Mouse (Mus musculus) limb, embryonic 11.5 days (tissue): Measurements from ENCODE around the gene Apip. TPM values are rescaled to one million over a fixed set of nuclear protein-coding genes. Genes with fewer than 3 reads are reported as not detected.

Experiments used
- ATAC-seq: fragments of 200-750 bp; cut with Nextera tagmentation; 2 replicates; pipeline ENCODE4 v1.8.0; 2017; ENCODE audit warnings: low read depth; ENCODE audit not compliant: insufficient number of reproducible peaks, low FRiP score, low TSS enrichment
- DNase-seq: peaks from one replicate; pipeline ENCODE4 v3.0.0-alpha.2; 2015; ENCODE audit warnings: low spot score
- H3K27ac ChIP-seq: fragments of 300-500 bp; sonication (generic); replicated peaks from 2 replicates; pipeline ENCODE4 v1.5.1; 2014; ENCODE audit warnings: low read depth, mild to moderate bottlenecking, low read length
- H3K27me3 ChIP-seq: fragments of 300-500 bp; sonication (generic); 2 replicates; pipeline ENCODE4 v1.6.1; 2014; ENCODE audit warnings: mild to moderate bottlenecking, low read length, mixed read lengths; ENCODE audit not compliant: control insufficient read depth, insufficient read depth
- H3K36me3 ChIP-seq: fragments of 300-500 bp; sonication (generic); 2 replicates; pipeline ENCODE4 v1.6.1; 2014; ENCODE audit warnings: mild to moderate bottlenecking, low read length, moderate library complexity, mixed read lengths; ENCODE audit not compliant: control insufficient read depth, insufficient read depth
- H3K4me1 ChIP-seq: fragments of 300-500 bp; sonication (generic); 2 replicates; pipeline ENCODE4 v1.6.1; 2014; ENCODE audit warnings: low read length, mixed read lengths; ENCODE audit not compliant: control insufficient read depth, insufficient read depth
- H3K4me2 ChIP-seq: fragments of 300-500 bp; sonication (generic); 2 replicates; pipeline ENCODE4 v1.6.1; 2014; ENCODE audit warnings: low read depth, mild to moderate bottlenecking, moderate library complexity; ENCODE audit not compliant: severe bottlenecking
- H3K4me3 ChIP-seq: fragments of 300-500 bp; sonication (generic); 2 replicates; pipeline ENCODE4 v1.5.1; 2014; ENCODE audit warnings: low read depth, low read length
- H3K9ac ChIP-seq: fragments of 300-500 bp; sonication (generic); 2 replicates; pipeline ENCODE4 v1.6.1; 2014; ENCODE audit warnings: mild to moderate bottlenecking, low read length
- H3K9me3 ChIP-seq: fragments of 300-500 bp; sonication (generic); 2 replicates; pipeline ENCODE4 v1.6.1; 2016; ENCODE audit warnings: low read length; ENCODE audit not compliant: control insufficient read depth
- WGBS: fragments of 180-500 bp; shearing (Covaris S2); extraction: QIAGEN DNeasy Blood & Tissue Kit; methylation state at CpG from one replicate; pipeline ENCODE4 v1.1.7; 2014; 5-methylcytosine and 5-hydroxymethylcytosine counted together
- polyA plus RNA-seq: library from polyadenylated mRNA; unstranded; fragments of >200 nt; fragmentation: Nextera tagmentation; extraction: Ambion mirVana; gene quantifications from 2 replicates; pipeline ENCODE4 v1.2.1, GENCODE M21; 2014

Gene Apip
- polyA plus RNA-seq, 1 experiment from 2014 or later: 78.4 TPM

DNA sequence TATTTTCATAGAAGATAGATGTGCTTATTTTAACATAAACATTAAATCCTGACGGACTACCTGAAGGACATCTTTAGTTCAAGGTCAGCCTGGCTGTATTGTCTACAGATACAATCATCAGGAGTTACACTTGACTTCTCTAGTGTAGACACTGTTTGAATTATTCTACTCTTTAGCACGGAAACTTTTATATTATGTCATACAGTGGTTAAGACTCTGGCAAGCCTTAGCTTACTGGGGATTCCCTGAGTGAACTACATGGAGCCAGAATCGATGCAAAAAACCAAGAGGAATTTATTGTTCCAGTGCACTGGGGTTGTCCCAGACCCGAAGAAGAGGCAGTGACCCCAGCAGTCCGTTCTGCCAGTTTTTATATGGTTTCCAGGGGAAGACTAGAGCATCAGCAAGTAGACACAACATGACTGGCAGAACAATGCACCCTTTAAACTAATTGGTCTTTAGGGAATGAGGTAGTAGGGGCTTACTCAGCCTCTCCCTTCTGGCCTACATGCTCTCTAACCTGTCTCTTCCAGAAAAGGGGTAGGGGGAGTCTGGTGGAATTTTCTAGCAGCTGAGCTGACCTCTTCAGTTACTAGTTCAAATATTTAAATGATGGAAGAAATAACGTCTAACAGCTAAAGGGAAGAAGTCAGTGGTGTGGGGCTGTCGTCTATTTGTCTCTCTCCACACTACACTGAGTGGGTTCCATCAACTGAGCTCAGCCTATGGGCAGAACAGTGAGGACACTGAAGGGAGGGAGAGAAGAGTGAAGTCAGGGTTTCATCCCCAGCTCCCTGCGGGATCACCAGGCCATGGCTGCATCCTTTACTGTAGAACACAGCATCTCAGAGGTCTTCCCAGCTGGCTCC lies 6.6 kb upstream of the Apip start:
- Histone ChIP-seq H3K4me3 (no peak overlapping the region), H3K27me3 (no peaks in the 10 kb centered on the region), H3K4me2 (no peak overlapping the region), H3K4me1 (no peaks in the 10 kb centered on the region), H3K9me3 (no peaks in the 10 kb centered on the region), H3K36me3 (no peaks in the 10 kb centered on the region), H3K27ac (no peak overlapping the region), H3K9ac (no peak overlapping the region)
- no peak for DNase-seq
- no peak for ATAC-seq
- 85% methylated on average over 8 of the region's 8 CpGs for WGBS

DNA sequence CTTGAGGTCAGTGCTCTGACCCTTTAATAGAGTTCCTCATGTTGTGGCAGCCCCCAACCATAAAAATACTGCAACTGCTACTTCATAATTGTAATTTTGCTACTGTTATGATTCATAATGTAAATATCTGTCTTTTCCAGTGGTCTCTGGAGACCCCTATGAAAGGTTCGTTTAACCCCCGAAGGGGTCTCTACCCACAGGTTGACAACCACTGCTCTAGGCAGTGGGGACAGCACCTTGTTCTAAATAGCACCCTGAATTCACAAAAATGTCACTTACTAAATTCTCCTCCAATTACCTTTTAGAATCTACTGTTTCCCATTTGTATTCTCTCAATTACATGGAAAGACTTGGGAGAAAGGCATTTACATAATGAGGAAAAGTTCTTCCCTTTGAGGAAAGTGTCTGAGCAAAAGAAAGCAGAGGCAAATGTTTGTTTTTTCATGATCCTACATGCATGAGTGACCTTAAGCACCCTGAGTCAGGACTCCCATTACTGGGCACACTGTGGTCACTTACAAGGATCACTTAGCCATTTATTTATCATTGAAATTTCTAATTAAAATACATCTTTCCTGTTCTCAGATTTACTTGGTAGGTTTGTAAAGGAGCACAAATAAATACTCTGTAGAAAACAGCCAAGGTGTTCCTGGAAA lies 5.8 kb upstream of the Apip start:
- Histone ChIP-seq H3K4me1 (no peaks in the 10 kb centered on the region), H3K27me3 (no peaks in the 10 kb centered on the region), H3K9me3 (no peaks in the 10 kb centered on the region), H3K36me3 (no peaks in the 10 kb centered on the region), H3K4me3 (no peak overlapping the region), H3K27ac (no peak overlapping the region), H3K9ac (no peak overlapping the region), H3K4me2 (no peak overlapping the region)
- ATAC-seq (no peak), DNase-seq (no peak)
- WGBS: 91% methylated on average over 2 of the region's 2 CpGs

DNA sequence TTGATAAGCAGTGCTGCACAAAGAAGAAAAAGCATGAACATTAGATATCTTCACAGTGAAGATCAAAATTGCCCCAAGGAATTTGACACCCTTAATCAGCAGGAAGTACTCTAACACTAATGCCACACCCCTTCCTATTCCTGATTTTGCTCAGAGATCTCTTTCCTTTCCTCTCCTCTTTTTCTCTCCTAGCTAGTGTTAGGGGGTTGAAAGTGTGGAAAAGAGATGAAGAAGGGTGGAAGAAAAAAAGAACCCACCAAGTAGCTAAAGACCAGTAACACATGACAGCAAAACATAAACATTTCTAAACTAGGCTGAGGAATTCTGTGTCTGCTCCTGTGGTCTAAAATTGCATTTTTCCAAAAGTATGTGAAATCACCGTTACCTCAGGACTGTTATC lies 4.9 kb upstream of the Apip start:
- Histone ChIP-seq H3K4me2 (no peak overlapping the region), H3K36me3 (no peaks in the 10 kb centered on the region), H3K9ac (no peak overlapping the region), H3K27me3 (no peaks in the 10 kb centered on the region), H3K9me3 (no peaks in the 10 kb centered on the region), H3K4me3 (no peak overlapping the region), H3K4me1 (no peaks in the 10 kb centered on the region), H3K27ac (no peak overlapping the region)
- DNase-seq (no peak), ATAC-seq (no peak)
- 97% methylated on average over 1 of the region's 1 CpGs for WGBS

DNA sequence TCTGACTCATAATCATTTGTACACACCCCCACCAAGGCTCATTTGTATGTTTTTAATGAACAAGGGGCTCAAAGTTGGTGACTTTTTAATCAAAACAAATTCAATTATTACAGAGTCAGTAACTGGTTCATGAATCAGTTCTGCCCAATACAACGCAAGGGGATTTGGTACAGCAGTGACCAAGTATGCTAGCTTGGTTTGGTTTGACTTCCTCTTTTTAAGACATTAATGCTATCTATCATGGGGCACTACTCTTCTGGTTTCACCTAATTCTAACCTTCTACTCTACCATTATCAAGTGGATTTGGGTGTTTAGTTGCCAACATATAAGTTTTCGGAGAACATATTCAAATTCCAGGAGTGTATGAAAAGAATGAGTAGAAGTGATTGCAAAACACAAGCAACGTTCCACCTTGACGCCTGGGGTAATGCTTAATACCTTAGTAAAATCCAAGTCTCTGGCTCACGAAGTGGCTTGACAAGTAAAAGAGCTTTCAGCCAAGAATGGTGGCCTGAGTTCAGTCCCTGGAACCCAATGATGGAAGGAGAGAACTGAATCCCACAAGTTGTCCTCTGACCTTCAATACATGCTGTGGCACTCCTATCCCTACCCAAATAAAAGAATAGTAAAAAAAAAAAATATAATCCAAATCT lies 3.6 kb upstream of the Apip start:
- ATAC-seq (no peak), DNase-seq (no peak)
- WGBS: 95% methylated on average over 5 of the region's 5 CpGs
- Histone ChIP-seq H3K27ac (no peak overlapping the region), H3K9ac (no peak overlapping the region), H3K4me2 (no peak overlapping the region), H3K36me3 (no peaks in the 10 kb centered on the region), H3K9me3 (no peaks in the 10 kb centered on the region), H3K4me3 (no peak overlapping the region), H3K4me1 (no peaks in the 10 kb centered on the region), H3K27me3 (no peaks in the 10 kb centered on the region)

DNA sequence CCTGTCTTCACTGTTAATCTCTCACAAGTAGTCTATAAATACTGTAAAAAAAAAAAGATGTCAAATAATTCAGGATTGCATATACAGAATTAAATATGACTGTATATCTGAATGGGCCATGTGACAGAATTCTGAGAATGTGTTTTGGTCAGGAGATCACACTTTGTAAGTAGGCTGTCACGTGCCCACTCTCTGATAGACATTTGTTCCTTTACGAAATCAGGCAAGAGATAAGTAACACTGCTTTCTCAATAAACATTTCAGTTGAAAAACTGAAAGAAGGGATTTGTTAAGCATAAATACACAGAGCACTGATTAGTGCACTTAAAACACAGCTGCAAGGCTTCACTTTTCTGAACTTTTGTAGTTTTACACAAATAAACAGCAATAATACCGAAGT lies 2.9 kb upstream of the Apip start:
- ATAC-seq: no peak
- H3K4me3 ChIP-seq: no peak overlapping the region
- H3K4me1 ChIP-seq: no peaks in the 10 kb centered on the region

DNA sequence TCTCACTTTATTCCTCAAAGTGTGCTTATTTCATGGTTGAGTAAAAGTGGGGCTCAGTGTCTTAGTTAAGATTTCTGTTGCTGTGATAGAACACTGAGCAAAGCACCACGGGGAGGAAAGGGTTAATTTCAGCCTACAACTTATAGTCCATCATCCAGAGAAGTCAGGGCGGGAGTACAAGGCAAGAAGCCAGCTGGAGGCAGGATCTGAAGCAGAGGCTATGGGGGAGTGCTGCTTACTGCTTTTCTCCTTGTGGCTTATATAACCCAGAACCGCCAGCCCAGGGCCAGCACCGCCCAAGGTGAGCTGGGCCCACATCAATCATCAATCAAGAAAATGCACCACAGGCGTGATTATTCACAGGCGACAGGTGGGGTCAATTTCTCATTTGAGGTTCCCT lies 7.6 kb downstream of the Apip start:
- Histone ChIP-seq H3K9ac (no peak overlapping the region), H3K4me2 (no peak overlapping the region), H3K4me1 (no peaks in the 10 kb centered on the region), H3K27ac (no peak overlapping the region), H3K36me3 (no peaks in the 10 kb centered on the region), H3K9me3 (no peaks in the 10 kb centered on the region), H3K27me3 (no peaks in the 10 kb centered on the region), H3K4me3 (no peak overlapping the region)
- ATAC-seq: no peak
- DNase-seq: no peak
- WGBS: 65% methylated on average over 6 of the region's 6 CpGs

More for the DNA sequence above, 2.9 kb upstream of the Apip start:
- WGBS: 78% methylated on average over 3 of the region's 3 CpGs
- Histone ChIP-seq H3K27ac (no peak overlapping the region), H3K4me2 (no peak overlapping the region), H3K27me3 (no peaks in the 10 kb centered on the region), H3K9ac (no peak overlapping the region), H3K36me3 (no peaks in the 10 kb centered on the region), H3K9me3 (no peaks in the 10 kb centered on the region)
- DNase-seq: no peak

DNA sequence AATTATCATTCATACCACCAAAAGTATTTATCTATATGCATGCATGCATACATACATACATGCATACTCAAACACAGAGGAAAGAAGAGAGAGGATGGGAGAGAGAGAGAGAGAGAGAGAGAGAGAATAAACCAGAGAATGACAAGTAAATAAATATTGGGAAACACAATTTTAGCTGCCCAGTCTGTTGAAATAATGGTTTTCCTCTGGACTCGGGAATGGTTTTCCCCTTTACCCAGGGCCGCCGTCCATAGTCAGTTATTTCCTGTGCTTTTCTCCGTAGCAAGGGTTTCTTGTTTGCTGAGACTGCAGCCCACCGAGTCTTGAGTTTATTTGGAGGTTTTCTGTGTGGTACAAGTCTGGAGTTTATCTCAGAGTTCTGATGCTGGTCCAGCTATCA lies 8.2 kb downstream of the Apip start:
- WGBS: 82% methylated on average over 5 of the region's 5 CpGs
- Histone ChIP-seq H3K4me1 (no peaks in the 10 kb centered on the region), H3K4me2 (no peak overlapping the region), H3K27me3 (no peaks in the 10 kb centered on the region), H3K36me3 (no peaks in the 10 kb centered on the region), H3K9me3 (no peaks in the 10 kb centered on the region), H3K27ac (no peak overlapping the region), H3K9ac (no peak overlapping the region), H3K4me3 (no peak overlapping the region)
- no peak for ATAC-seq
- DNase-seq: no peak

DNA sequence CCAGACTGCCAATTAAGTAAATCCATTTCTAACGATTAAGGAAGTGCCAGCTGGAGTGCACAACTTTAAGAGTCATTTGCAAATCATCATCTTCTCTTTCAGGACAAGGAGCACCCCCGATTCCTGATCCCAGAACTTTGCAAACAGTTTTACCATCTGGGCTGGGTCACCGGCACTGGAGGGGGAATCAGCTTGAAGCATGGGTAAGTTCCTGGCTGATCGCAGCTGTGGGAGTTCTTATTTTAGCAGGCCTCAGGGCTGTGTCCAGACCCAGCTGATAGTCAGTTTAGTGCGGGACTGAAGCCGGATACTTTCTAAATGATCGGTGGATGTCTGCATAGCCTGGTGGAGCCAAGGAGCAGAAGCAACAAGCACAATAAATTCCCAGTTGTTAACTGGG lies 9.4 kb downstream of the Apip start:
- Histone ChIP-seq H3K9ac (no peak overlapping the region), H3K4me1 (no peaks in the 10 kb centered on the region), H3K27me3 (no peaks in the 10 kb centered on the region), H3K36me3 (no peaks in the 10 kb centered on the region), H3K9me3 (no peaks in the 10 kb centered on the region), H3K27ac (no peak overlapping the region), H3K4me3 (no peak overlapping the region), H3K4me2 (no peak overlapping the region)
- ATAC-seq (no peak), DNase-seq (no peak)
- 55% methylated on average over 7 of the region's 7 CpGs for WGBS
